Mouse (Mus musculus): Measurements from ENCODE around the gene Atp11a.

The Atp11a gene

GRCm38 (mm10) chr8:12756391-12757157, at the start of gene Atp11a:
Gene Atp11a, plus strand, starts transcription at chr8:12757014.
- H3K36me3 ChIP-seq (ENCODE audit: control insufficient read depth, insufficient read depth, low read length, poor library complexity, severe bottlenecking): no peaks in the 10 kb centered on the region
- peak; percentile 11 for DNase-seq (ENCODE audit: low read depth, low spot score)
- H3K27me3 ChIP-seq (ENCODE audit: control insufficient read depth, insufficient read depth, low read length, poor library complexity, severe bottlenecking): no peaks in the 10 kb centered on the region

GRCm38 (mm10) chr8:12711623-12712022, 45.2 kb upstream of the Atp11a start:
- H3K27me3 ChIP-seq (ENCODE audit: control insufficient read depth, insufficient read depth, low read length, poor library complexity, severe bottlenecking): no peaks in the 10 kb centered on the region
- no peaks in the 10 kb centered on the region for H3K36me3 ChIP-seq (ENCODE audit: control insufficient read depth, insufficient read depth, low read length, poor library complexity, severe bottlenecking)
- DNase-seq (ENCODE audit: low read depth, low spot score): no peak

- H3K36me3 ChIP-seq (ENCODE audit: control insufficient read depth, insufficient read depth, low read length, poor library complexity, severe bottlenecking): no peaks in the 10 kb centered on the region
- DNase-seq (ENCODE audit: low read depth, low spot score): no peak
- no peaks in the 10 kb centered on the region for H3K27me3 ChIP-seq (ENCODE audit: control insufficient read depth, insufficient read depth, low read length, poor library complexity, severe bottlenecking)
Measured at GRCm38 (mm10) chr8:12715861-12716585, 40.8 kb upstream of the Atp11a start.

- Histone ChIP-seq H3K36me3 (ENCODE audit: control insufficient read depth, insufficient read depth, low read length, poor library complexity, severe bottlenecking) (no peaks in the 10 kb centered on the region), H3K27me3 (ENCODE audit: control insufficient read depth, insufficient read depth, low read length, poor library complexity, severe bottlenecking) (no peaks in the 10 kb centered on the region)
- no peak for DNase-seq (ENCODE audit: low read depth, low spot score)
Measured at GRCm38 (mm10) chr8:12719091-12719490, 37.7 kb upstream of the Atp11a start.

GRCm38 (mm10) chr8:12728644-12729043, 28.2 kb upstream of the Atp11a start:
- Histone ChIP-seq H3K36me3 (ENCODE audit: control insufficient read depth, insufficient read depth, low read length, poor library complexity, severe bottlenecking) (no peaks in the 10 kb centered on the region), H3K27me3 (ENCODE audit: control insufficient read depth, insufficient read depth, low read length, poor library complexity, severe bottlenecking) (no peaks in the 10 kb centered on the region)
- no peak for DNase-seq (ENCODE audit: low read depth, low spot score)

GRCm38 (mm10) chr8:12730780-12731179, 26.0 kb upstream of the Atp11a start:
- H3K27me3 ChIP-seq (ENCODE audit: control insufficient read depth, insufficient read depth, low read length, poor library complexity, severe bottlenecking): no peaks in the 10 kb centered on the region; the same call in 1 of the 2 replicates
- no peaks in the 10 kb centered on the region for H3K36me3 ChIP-seq (ENCODE audit: control insufficient read depth, insufficient read depth, low read length, poor library complexity, severe bottlenecking)
- no peak for DNase-seq (ENCODE audit: low read depth, low spot score)

- Histone ChIP-seq H3K27me3 (ENCODE audit: control insufficient read depth, insufficient read depth, low read length, poor library complexity, severe bottlenecking) (no peaks in the 10 kb centered on the region; the same call in 1 of the 2 replicates), H3K36me3 (ENCODE audit: control insufficient read depth, insufficient read depth, low read length, poor library complexity, severe bottlenecking) (no peaks in the 10 kb centered on the region)
- DNase-seq (ENCODE audit: low read depth, low spot score): no peak
Measured at GRCm38 (mm10) chr8:12732431-12732830, 24.4 kb upstream of the Atp11a start.

GRCm38 (mm10) chr8:12739113-12739512, 17.7 kb upstream of the Atp11a start:
- DNase-seq (ENCODE audit: low read depth, low spot score): no peak
- no peaks in the 10 kb centered on the region; the same call in 1 of the 2 replicates for H3K27me3 ChIP-seq (ENCODE audit: control insufficient read depth, insufficient read depth, low read length, poor library complexity, severe bottlenecking)

GRCm38 (mm10) chr8:12743390-12743789, 13.4 kb upstream of the Atp11a start:
- DNase-seq (ENCODE audit: low read depth, low spot score): no peak
- Histone ChIP-seq H3K27me3 (ENCODE audit: control insufficient read depth, insufficient read depth, low read length, poor library complexity, severe bottlenecking) (no peaks in the 10 kb centered on the region), H3K36me3 (ENCODE audit: control insufficient read depth, insufficient read depth, low read length, poor library complexity, severe bottlenecking) (no peaks in the 10 kb centered on the region)

More at GRCm38 (mm10) chr8:12739113-12739512, 17.7 kb upstream of the Atp11a start:
- no peaks in the 10 kb centered on the region for H3K36me3 ChIP-seq (ENCODE audit: control insufficient read depth, insufficient read depth, low read length, poor library complexity, severe bottlenecking)

GRCm38 (mm10) chr8:12748183-12748582, 8.6 kb upstream of the Atp11a start:
- no peaks in the 10 kb centered on the region for H3K27me3 ChIP-seq (ENCODE audit: control insufficient read depth, insufficient read depth, low read length, poor library complexity, severe bottlenecking)
- H3K36me3 ChIP-seq (ENCODE audit: control insufficient read depth, insufficient read depth, low read length, poor library complexity, severe bottlenecking): no peaks in the 10 kb centered on the region
- DNase-seq (ENCODE audit: low read depth, low spot score): no peak

- H3K27me3 ChIP-seq (ENCODE audit: control insufficient read depth, insufficient read depth, low read length, poor library complexity, severe bottlenecking): no peaks in the 10 kb centered on the region
- H3K36me3 ChIP-seq (ENCODE audit: control insufficient read depth, insufficient read depth, low read length, poor library complexity, severe bottlenecking): no peaks in the 10 kb centered on the region
- DNase-seq (ENCODE audit: low read depth, low spot score): no peak
Measured at GRCm38 (mm10) chr8:12749116-12749515, 7.7 kb upstream of the Atp11a start.

GRCm38 (mm10) chr8:12753054-12753453, 3.8 kb upstream of the Atp11a start:
- Histone ChIP-seq H3K36me3 (ENCODE audit: control insufficient read depth, insufficient read depth, low read length, poor library complexity, severe bottlenecking) (no peaks in the 10 kb centered on the region), H3K27me3 (ENCODE audit: control insufficient read depth, insufficient read depth, low read length, poor library complexity, severe bottlenecking) (no peaks in the 10 kb centered on the region)
- no peak for DNase-seq (ENCODE audit: low read depth, low spot score)

GRCm38 (mm10) chr8:12754115-12754514, 2.7 kb upstream of the Atp11a start:
- no peak for DNase-seq (ENCODE audit: low read depth, low spot score)
- H3K36me3 ChIP-seq (ENCODE audit: control insufficient read depth, insufficient read depth, low read length, poor library complexity, severe bottlenecking): no peaks in the 10 kb centered on the region
- H3K27me3 ChIP-seq (ENCODE audit: control insufficient read depth, insufficient read depth, low read length, poor library complexity, severe bottlenecking): no peaks in the 10 kb centered on the region

GRCm38 (mm10) chr8:12755312-12755711, 1.5 kb upstream of the Atp11a start:
- no peak for DNase-seq (ENCODE audit: low read depth, low spot score)
- Histone ChIP-seq H3K27me3 (ENCODE audit: control insufficient read depth, insufficient read depth, low read length, poor library complexity, severe bottlenecking) (no peaks in the 10 kb centered on the region), H3K36me3 (ENCODE audit: control insufficient read depth, insufficient read depth, low read length, poor library complexity, severe bottlenecking) (no peaks in the 10 kb centered on the region)

GRCm38 (mm10) chr8:12755826-12756225, 988 bp upstream of the Atp11a start:
- no peak for DNase-seq (ENCODE audit: low read depth, low spot score)
- Histone ChIP-seq H3K36me3 (ENCODE audit: control insufficient read depth, insufficient read depth, low read length, poor library complexity, severe bottlenecking) (no peaks in the 10 kb centered on the region), H3K27me3 (ENCODE audit: control insufficient read depth, insufficient read depth, low read length, poor library complexity, severe bottlenecking) (no peaks in the 10 kb centered on the region)

All from splenic B cell, adult 2 months (primary cell).